Mouse (Mus musculus) G1E (cell line): ENCODE data around the gene Gm11027. TPM values are rescaled to one million over a fixed set of nuclear protein-coding genes. Genes with fewer than 3 reads are reported as not detected.

Experiments
- ATAC-seq: 2 replicates; pipeline ENCODE4 v1.8.0; 2016; ENCODE audit warnings: mild to moderate bottlenecking; ENCODE audit not compliant: insufficient number of reproducible peaks, poor library complexity, low FRiP score, severe bottlenecking; ENCODE audit errors: extremely low read depth
- DNase-seq: peaks from one replicate; pipeline ENCODE4 v3.0.0; 2012; ENCODE audit warnings: low spot score
- H3K27me3 ChIP-seq: 2 replicates; pipeline ENCODE4 v1.6.1; 2012; ENCODE audit warnings: mild to moderate bottlenecking, low read length, inconsistent platforms; ENCODE audit not compliant: insufficient read depth
- H3K36me3 ChIP-seq: replicated peaks from 2 replicates; pipeline ENCODE3; 2012; ENCODE audit warnings: mild to moderate bottlenecking, inconsistent platforms
- H3K4me1 ChIP-seq: 2 replicates; pipeline ENCODE4 v1.6.1; 2012; ENCODE audit warnings: low read depth, low read length, inconsistent platforms, mixed read lengths; ENCODE audit not compliant: insufficient read depth
- H3K4me3 ChIP-seq: 2 replicates; pipeline ENCODE4 v1.5.1; 2012; ENCODE audit warnings: low read depth, mild to moderate bottlenecking, inconsistent platforms, low read length, moderate library complexity, mixed read lengths
- H3K9me3 ChIP-seq: replicated peaks from 2 replicates; pipeline ENCODE4 v1.6.1; 2012; ENCODE audit warnings: inconsistent platforms
- CTCF ChIP-seq: IDR thresholded peaks from 2 replicates; pipeline ENCODE4 v1.5.1; 2012; ENCODE audit warnings: low read depth, low read length, inconsistent platforms, mixed read lengths
- GATA1 ChIP-seq: IDR thresholded peaks from 2 replicates; pipeline ENCODE4 v1.6.1; 2012; ENCODE audit warnings: borderline replicate concordance, low read length, inconsistent platforms, mixed read lengths
- GATA2 ChIP-seq: IDR thresholded peaks from 2 replicates; pipeline ENCODE4 v1.6.1; 2012; ENCODE audit warnings: low read depth, low read length, inconsistent platforms, borderline replicate concordance
- POLR2AphosphoS5 ChIP-seq: IDR thresholded peaks from 2 replicates; pipeline ENCODE4 v1.6.1; 2012; ENCODE audit warnings: low read depth, low read length, inconsistent platforms; ENCODE audit not compliant: insufficient replicate concordance
- TAL1 ChIP-seq: conservative IDR thresholded peaks from 2 replicates; pipeline ENCODE4 v1.6.1; 2012; ENCODE audit warnings: low read depth, low read length, inconsistent platforms, mixed read lengths
- polyA plus RNA-seq: library from polyadenylated mRNA; stranded (reverse); fragments of >175 nt; gene quantifications from 2 replicates; pipeline ENCODE4 v1.2.3, GENCODE M21; 2012
- total RNA-seq, 2 experiments: library from RNA; stranded (forward) in 1 of 2; stranded (reverse) in 1 of 2; fragments of 200-1000 nt in 1 of 2; fragments of >200 nt in 1 of 2; fragmentation: Nextera tagmentation in 1 of 2; gene quantifications; 2 replicates each; pipeline ENCODE4 v1.2.3; 2014 to 2017

The Gm11027 gene
- total and polyA plus RNA-seq, 3 experiments: not detected

- no peaks in the 10 kb centered on the region for H3K36me3 ChIP-seq
Measured at GRCm38 (mm10) chr12:116273733-116274132, 1.5 kb upstream of the Gm11027 start.

DNA sequence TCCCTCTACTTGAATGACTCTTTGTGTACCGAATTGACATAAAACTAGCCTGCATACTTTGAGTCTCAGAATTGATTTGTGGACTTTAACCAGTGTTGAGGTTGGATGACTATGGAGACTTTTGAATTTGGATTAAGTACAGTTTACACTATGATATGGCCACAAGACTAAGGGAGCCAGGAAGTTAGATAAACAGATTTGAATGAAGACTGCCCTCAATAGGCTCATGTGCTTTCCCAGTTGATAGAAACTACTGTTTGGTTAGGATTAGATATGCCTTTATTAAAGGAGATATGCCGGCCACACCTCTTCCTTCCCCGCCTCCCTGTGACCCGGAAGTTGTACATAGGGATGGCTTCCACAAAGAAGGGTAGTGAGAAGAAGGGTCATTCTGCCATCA lies 445 bp downstream of the Gm11027 start:
- TF ChIP-seq POLR2AphosphoS5 (no peak), GATA1 (no peak), GATA2 (no peak), CTCF (no peak), TAL1 (no peak)
- no peak for DNase-seq
- H3K27me3 ChIP-seq: no peaks in the 10 kb centered on the region
- ATAC-seq: no peak
- no peaks in the 10 kb centered on the region for H3K9me3 ChIP-seq
- H3K36me3 ChIP-seq: no peaks in the 10 kb centered on the region
- peaks cover 23% of the 10 kb centered on the region for H3K4me1 ChIP-seq
- H3K4me3 ChIP-seq: no peak overlapping the region

More at GRCm38 (mm10) chr12:116273733-116274132, 1.5 kb upstream of the Gm11027 start:
- H3K4me1 ChIP-seq: peaks cover 20% of the 10 kb centered on the region
- TF ChIP-seq POLR2AphosphoS5 (no peak), CTCF (no peak), GATA2 (no peak), TAL1 (no peak), GATA1 (no peak)
- no peak overlapping the region for H3K4me3 ChIP-seq
- ATAC-seq: no peak
- DNase-seq: no peak
- no peaks in the 10 kb centered on the region for H3K27me3 ChIP-seq
- H3K9me3 ChIP-seq: no peaks in the 10 kb centered on the region

GRCm38 (mm10) chr12:116276961-116277360 lies 1.8 kb downstream of the Gm11027 start:
- peaks cover 31% of the 10 kb centered on the region for H3K4me1 ChIP-seq
- no peaks in the 10 kb centered on the region for H3K36me3 ChIP-seq
- H3K4me3 ChIP-seq: no peak overlapping the region
- H3K9me3 ChIP-seq: no peaks in the 10 kb centered on the region
- no peaks in the 10 kb centered on the region for H3K27me3 ChIP-seq
- peak; percentile 31; the same call in 1 of the 2 replicates for TF ChIP-seq TAL1
- no peak for TF ChIP-seq GATA1
- ATAC-seq (peak; percentile 11; the same call in 1 of the 2 replicates), DNase-seq (no peak)

DNA sequence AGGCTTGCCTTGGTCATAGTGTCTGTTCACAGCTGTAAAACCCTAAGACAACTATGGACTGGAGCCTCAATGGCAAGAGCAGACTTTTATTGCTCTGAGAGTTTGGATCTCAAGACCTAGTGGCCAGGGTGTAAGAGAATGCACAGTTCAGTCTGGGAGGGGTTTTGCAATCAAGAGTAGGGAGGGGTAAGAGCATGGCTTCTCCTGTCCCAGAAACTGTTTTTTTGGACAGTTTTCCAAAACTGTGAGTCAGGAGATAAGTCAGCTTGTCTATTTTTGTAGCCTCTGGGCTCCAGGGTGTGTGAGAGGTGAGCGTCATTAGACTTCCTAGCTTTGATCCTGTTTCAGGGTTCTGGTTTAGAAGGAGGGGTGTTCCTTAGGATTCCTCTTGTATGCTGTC lies 3.4 kb downstream of the Gm11027 start:
- Histone ChIP-seq H3K9me3 (no peaks in the 10 kb centered on the region), H3K36me3 (no peaks in the 10 kb centered on the region), H3K4me3 (no peak overlapping the region), H3K4me1 (peaks cover 44% of the 10 kb centered on the region), H3K27me3 (no peaks in the 10 kb centered on the region)
- ATAC-seq (no peak), DNase-seq (no peak)
- no peak for TF ChIP-seq GATA1
- no peak for TF ChIP-seq TAL1
- no peak for TF ChIP-seq POLR2AphosphoS5
- no peak for TF ChIP-seq GATA2
- no peak for TF ChIP-seq CTCF

DNA sequence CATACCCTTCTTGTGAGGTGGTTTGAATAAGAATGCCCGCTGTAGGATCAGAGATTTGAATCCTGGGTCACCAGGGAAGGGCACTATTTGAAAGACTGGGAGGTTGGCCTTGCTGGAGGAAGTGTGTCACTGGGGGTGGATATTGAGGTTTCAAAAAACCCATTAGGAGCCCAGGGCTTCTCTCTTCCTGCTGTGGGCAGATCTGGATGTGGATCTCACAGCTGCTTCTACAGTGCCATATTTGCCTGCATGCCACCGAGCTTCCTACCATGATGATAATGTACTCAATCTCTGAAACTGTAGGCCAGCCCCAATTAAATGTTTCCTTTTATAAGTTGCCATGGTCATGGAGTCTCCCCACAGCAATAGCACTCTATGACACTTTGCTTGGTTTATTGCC lies 4.0 kb downstream of the Gm11027 start:
- H3K27me3 ChIP-seq: no peaks in the 10 kb centered on the region
- TF ChIP-seq CTCF: no peak
- no peak for TF ChIP-seq GATA1
- TF ChIP-seq POLR2AphosphoS5: no peak
- H3K4me3 ChIP-seq: no peak overlapping the region
- no peaks in the 10 kb centered on the region for H3K9me3 ChIP-seq
- no peaks in the 10 kb centered on the region for H3K36me3 ChIP-seq
- ATAC-seq (no peak), DNase-seq (no peak)
- peaks cover 45% of the 10 kb centered on the region for H3K4me1 ChIP-seq

DNA sequence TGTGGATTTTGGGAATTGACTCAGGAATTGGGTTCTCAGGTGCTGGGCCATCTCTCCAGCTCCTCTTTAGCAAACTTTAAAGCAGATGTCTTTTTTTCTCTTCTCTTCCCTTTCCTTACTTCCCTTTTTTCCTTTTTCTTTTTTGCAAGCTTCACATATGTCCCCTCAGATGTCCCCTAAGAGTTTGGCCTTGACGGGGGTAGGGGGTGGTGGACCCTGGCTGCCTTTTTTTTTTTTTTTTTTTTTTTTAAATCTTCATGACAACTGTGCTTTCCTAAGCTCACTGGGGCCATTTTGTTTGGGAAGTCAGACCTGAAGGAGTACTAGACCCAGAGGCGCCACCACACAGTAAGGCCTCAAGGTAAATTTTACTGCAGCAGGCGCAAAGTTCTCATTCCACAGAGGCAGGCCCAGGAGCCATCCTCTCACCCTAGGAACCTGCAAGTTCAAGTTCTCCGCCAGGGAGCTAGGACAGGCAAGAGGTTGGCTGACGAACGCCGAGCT lies 5.0 kb downstream of the Gm11027 start:
- H3K27me3 ChIP-seq: no peaks in the 10 kb centered on the region
- DNase-seq (peak; percentile 33), ATAC-seq (peak; percentile 5)
- H3K4me1 ChIP-seq: peaks cover 48% of the 10 kb centered on the region
- TF ChIP-seq GATA1: no peak
- TF ChIP-seq POLR2AphosphoS5: no peak
- TF ChIP-seq GATA2: no peak
- TF ChIP-seq TAL1: no peak
- no peak for TF ChIP-seq CTCF
- peaks cover 2% of the 10 kb centered on the region for H3K36me3 ChIP-seq
- H3K4me3 ChIP-seq: peak overlapping the region; percentile 97
- no peaks in the 10 kb centered on the region for H3K9me3 ChIP-seq

DNA sequence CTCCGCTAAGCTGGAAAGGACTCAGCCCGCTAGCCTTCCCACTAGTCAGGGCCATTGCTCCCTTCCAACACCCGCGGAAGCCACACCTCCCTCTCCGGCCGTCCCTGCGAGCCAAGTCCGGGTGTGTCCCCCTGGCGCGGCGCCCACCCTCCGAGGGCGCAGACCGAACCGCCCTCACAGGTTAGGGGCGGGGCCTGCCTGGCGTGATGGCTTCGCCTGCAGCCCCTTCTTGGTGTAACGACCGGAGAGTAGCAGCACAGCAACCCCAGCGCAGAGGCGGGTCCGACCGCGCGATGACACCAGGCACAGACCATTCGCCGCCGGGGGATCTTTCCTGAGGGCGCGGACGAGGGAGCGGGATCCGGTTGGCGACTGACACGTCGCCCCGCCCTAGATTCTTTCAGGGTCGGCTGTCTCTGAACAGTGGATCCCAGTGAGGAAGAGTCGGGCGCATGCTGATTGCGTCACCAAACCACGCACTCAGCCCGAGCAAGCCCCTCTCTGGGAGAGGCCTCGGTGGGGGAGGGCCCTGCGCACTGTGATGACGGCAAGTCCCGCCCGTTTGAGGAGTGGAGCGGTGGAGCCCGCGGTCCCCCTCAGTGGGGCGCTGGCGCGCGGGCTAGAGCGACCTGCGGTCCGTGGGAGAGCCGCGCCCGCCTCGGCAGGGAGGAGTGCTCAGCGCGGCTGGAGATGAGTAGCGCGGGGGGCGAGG lies 5.6 kb downstream of the Gm11027 start, which contains the start of gene Esyt2:
TSS of gene Esyt2 (plus strand) at position 544 of the 712 bp plus-strand sequence.
- DNase-seq (peak; percentile 98), ATAC-seq (peak; percentile 76)
- Histone ChIP-seq H3K9me3 (no peaks in the 10 kb centered on the region), H3K4me3 (peak within 1 kb of the TSS; percentile 97), H3K36me3 (peaks cover 6% of the 10 kb centered on the region), H3K27me3 (no peaks in the 10 kb centered on the region), H3K4me1 (peaks cover 48% of the 10 kb centered on the region)
- TF ChIP-seq TAL1 (no peak), GATA2 (no peak), CTCF (no peak), POLR2AphosphoS5 (no peak), GATA1 (no peak)
